Mouse (Mus musculus) gastrocnemius, adult 2 months (tissue): ENCODE data around the gene Gm10800. TPM values are rescaled to one million over a fixed set of nuclear protein-coding genes. Genes with fewer than 3 reads are reported as not detected.
"Not testable (repeated sequence)": the region's sequence is repeated elsewhere in the genome, so short reads cannot be mapped to it uniquely, and the experiment has no call there.

Experiments
- DNase-seq: peaks from one replicate; pipeline ENCODE4 v3.0.0; 2022
- H3K27ac ChIP-seq: fragments of 200-600 bp; 2 replicates; pipeline ENCODE4 v1.8.1; 2022; ENCODE audit warnings: mild to moderate bottlenecking
- H3K4me3 ChIP-seq: fragments of 200-600 bp; 2 replicates; pipeline ENCODE4 v1.8.1; 2022; ENCODE audit warnings: mild to moderate bottlenecking, moderate library complexity
- CTCF ChIP-seq: fragments of 200-600 bp; IDR thresholded peaks from 2 replicates; pipeline ENCODE4 v1.8.1; 2022; ENCODE audit warnings: antibody characterized with exemption, mild to moderate bottlenecking, moderate library complexity
- intact Hi-C: fragments of 180-260 bp; cut with DNase I; formaldehyde crosslinking; loops from one replicate; pipeline ENCODE4 v1.15.1; 2025
- long read RNA-seq, 2 experiments: library from polyadenylated mRNA; stranded (forward); transcript quantifications; one replicate each; pipeline ENCODE4 v2.0.0; 2021
- total RNA-seq, 2 experiments: library from RNA; stranded (reverse); gene quantifications; 2 replicates each; pipeline ENCODE4 v1.2.3; 2021

Gm10800 gene
- total RNA-seq = not detected
- long read RNA-seq, experiment 1 = 0 reads
- long read RNA-seq, experiment 2 = 0 reads

GRCm38 (mm10) chr2:98667201-98667600 lies at the start of gene Gm10800:
TSS of gene Gm10800 (minus strand) at chr2:98667301.
- DNase-seq, intact Hi-C loops, H3K4me3 ChIP-seq, H3K27ac ChIP-seq: not testable (repeated sequence)

- intact Hi-C loops = no loop called here
- Histone ChIP-seq H3K4me3 (no peak overlapping the region), H3K27ac (no peak overlapping the region)
- DNase-seq = no peak
- TF ChIP-seq CTCF = no peak
Measured at GRCm38 (mm10) chr2:98697533-98697932, 30.4 kb upstream of the Gm10800 start.

DNA sequence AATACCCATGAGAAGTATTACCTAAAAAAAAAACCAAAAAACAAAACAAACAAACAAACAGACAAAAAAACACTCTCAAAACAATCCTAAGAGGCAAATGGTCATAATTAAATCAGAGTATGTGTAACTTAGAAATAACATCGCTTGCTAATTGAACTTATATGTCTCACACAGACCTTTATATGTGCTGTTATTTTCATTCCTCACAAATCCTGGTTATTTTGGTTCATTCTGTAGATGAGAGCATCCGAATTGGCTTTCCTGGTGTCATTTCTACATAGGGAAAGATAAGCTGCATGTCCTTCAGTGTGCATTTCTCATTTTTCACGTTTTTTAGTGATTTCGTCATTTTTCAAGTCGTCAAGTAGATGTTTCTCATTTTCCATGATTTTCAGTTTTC lies 5.2 kb downstream of the Gm10800 start, which contains the start of gene Gm10801:
Gm10801 (plus strand) TSS at position 301 of the 400 bp plus-strand sequence.
- intact Hi-C loops, DNase-seq, H3K4me3 ChIP-seq, H3K27ac ChIP-seq: not testable (repeated sequence)

Other genes with a start within 250 kb of the Gm10800 start
- not detected for gene Gm10801, start 5.1 kb downstream of the Gm10800 start, total RNA-seq